Mouse (Mus musculus) forebrain, embryonic 16.5 days (tissue): ENCODE measurements around the gene Thoc6. TPM values are rescaled to one million over a fixed set of nuclear protein-coding genes. Genes with fewer than 3 reads are reported as not detected.

Experiments used
- ATAC-seq: fragments of 200-750 bp; cut with Nextera tagmentation; 2 replicates; pipeline ENCODE4 v1.8.0; 2017; ENCODE audit warnings: mild to moderate bottlenecking, moderate library complexity
- H3K27ac ChIP-seq: fragments of 300-500 bp; sonication (generic); 2 replicates; pipeline ENCODE4 v1.5.1; 2014; ENCODE audit warnings: low read length, control low read depth
- H3K27me3 ChIP-seq: fragments of 300-500 bp; sonication (generic); replicated peaks from 2 replicates; pipeline ENCODE4 v1.6.1; 2014; ENCODE audit warnings: low read length; ENCODE audit not compliant: control insufficient read depth, insufficient read depth
- H3K36me3 ChIP-seq: fragments of 300-500 bp; sonication (generic); 2 replicates; pipeline ENCODE4 v1.6.1; 2014; ENCODE audit not compliant: control insufficient read depth, insufficient read depth
- H3K4me1 ChIP-seq: fragments of 300-500 bp; sonication (generic); replicated peaks from 2 replicates; pipeline ENCODE4 v1.6.1; 2014; ENCODE audit warnings: low read length; ENCODE audit not compliant: control insufficient read depth, insufficient read depth
- H3K4me2 ChIP-seq: fragments of 300-500 bp; sonication (generic); 2 replicates; pipeline ENCODE4 v1.6.1; 2014; ENCODE audit warnings: mild to moderate bottlenecking, low read length, control low read depth
- H3K4me3 ChIP-seq: fragments of 300-500 bp; sonication (generic); replicated peaks from 2 replicates; pipeline ENCODE4 v1.5.1; 2014; ENCODE audit warnings: mild to moderate bottlenecking, low read length, control low read depth
- H3K9ac ChIP-seq: fragments of 300-500 bp; sonication (generic); replicated peaks from 2 replicates; pipeline ENCODE4 v1.6.1; 2014; ENCODE audit warnings: low read depth, low read length, control low read depth
- H3K9me3 ChIP-seq: fragments of 300-500 bp; sonication (generic); 2 replicates; pipeline ENCODE4 v1.6.1; 2016; ENCODE audit warnings: low read length; ENCODE audit not compliant: control insufficient read depth
- WGBS: fragments of 180-500 bp; shearing (Covaris S2); extraction: QIAGEN DNeasy Blood & Tissue Kit; methylation state at CpG from one replicate; pipeline ENCODE4 v1.1.7; 2014; 5-methylcytosine and 5-hydroxymethylcytosine counted together
- polyA plus RNA-seq: library from polyadenylated mRNA; unstranded; fragments of >200 nt; fragmentation: Nextera tagmentation; extraction: Ambion mirVana; gene quantifications from 2 replicates; pipeline ENCODE4 v1.2.1, GENCODE M21; 2015

Gene Thoc6
- polyA plus RNA-seq, result 40.1 and 41.4 TPM in 2 replicates

DNA sequence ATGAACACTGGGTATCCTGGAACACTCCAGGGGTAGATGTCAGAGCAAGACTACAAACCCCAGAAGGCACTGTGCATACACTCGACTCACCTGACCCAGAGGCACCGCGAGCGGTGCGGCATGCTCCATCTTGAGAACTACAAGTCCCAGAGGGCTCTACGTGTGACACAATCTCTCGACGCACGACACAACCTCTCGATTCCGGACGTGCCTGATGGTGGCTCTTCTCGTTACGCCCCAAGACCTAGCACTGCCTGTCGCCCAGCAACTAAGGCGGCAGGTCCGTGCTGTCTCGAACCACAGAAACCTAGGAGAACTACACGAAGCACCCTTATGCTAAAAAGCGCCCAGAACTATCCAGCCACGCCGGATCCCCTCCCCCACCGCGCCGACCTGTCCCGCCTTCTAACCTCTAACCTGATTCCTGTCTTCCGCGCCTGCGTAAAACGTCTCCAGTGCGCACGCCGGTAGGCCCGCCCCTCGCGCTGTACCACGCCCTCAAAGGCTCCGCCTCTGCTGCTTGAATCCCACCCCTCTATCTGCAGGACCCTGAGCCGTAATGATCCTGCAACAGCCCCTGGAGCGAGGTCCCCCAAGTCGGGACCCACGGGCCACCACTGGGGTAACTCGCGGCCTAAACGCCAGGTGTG lies at the start of gene Thoc6, which contains the start of gene Hcfc1r1:
TSS of gene Thoc6 (minus strand) at position 459 of the 650 bp plus-strand sequence.
TSS of gene Hcfc1r1 (plus strand) at position 173 of the 650 bp plus-strand sequence.
- peak; percentile 96 for ATAC-seq
- Histone ChIP-seq H3K9me3 (no peaks in the 10 kb centered on the region), H3K4me1 (peaks cover 30% of the 10 kb centered on the region), H3K4me2 (peak within 1 kb of the TSS; percentile 79), H3K9ac (peak within 1 kb of the TSS; percentile 82), H3K27ac (peak within 1 kb of the TSS; percentile 82), H3K27me3 (peaks cover 13% of the 10 kb centered on the region), H3K36me3 (no peaks in the 10 kb centered on the region; the same call in 1 of the 2 replicates), H3K4me3 (peak within 1 kb of the TSS; percentile 80)
- WGBS, result under 1% methylated on average over 45 of the region's 45 CpGs

DNA sequence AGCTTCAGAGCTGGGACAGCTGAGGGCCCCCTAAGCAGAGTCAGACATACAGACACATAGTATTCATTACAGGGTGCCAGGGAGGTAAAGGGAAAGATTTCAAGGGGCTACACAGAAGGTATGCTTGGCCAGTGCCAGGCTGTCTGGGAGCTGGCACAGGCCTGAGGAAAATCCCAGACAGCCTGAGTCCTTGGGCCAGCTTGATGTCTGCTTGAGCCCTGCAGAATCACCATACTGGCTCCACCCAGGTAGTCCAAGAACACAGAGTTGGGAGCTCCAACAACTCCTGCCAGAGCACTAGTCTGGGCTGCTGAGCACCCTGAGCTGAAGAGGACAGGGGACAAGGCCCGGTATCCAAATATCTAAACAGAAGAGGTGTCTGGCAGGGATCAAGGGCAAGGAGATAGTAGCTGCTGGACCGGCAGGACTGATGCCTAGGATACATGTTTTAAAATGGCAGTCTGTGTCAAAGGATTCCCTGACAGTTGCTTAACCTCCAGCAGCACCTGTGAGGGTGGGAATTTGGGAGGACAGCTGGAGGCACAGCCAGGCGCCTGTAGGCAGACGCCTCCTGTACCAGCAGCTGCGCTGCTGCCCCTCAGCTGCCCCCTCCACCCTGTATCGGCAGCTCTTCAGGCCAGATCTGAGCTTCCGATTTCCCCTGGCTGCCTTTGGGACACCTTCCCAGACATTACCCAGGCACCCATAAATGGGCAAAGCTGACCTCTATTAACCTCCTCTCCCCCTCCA lies 48.9 kb upstream of the Thoc6 start, which contains the start of gene 1520401A03Rik:
TSS of gene 1520401A03Rik (minus strand) at position 408 of the 750 bp plus-strand sequence.
- peaks cover 6% of the 10 kb centered on the region; the same call in 1 of the 2 replicates for H3K4me1 ChIP-seq
- WGBS, result 81% methylated on average over 7 of the region's 7 CpGs
- no peak within 1 kb of the TSS for H3K4me2 ChIP-seq
- no peak within 1 kb of the TSS for H3K27ac ChIP-seq
- H3K9ac ChIP-seq, result no peak within 1 kb of the TSS
- ATAC-seq, result no peak
- H3K36me3 ChIP-seq, result no peaks in the 10 kb centered on the region
- H3K9me3 ChIP-seq, result no peaks in the 10 kb centered on the region
- no peak within 1 kb of the TSS for H3K4me3 ChIP-seq
- no peaks in the 10 kb centered on the region; the same call in 1 of the 2 replicates for H3K27me3 ChIP-seq

DNA sequence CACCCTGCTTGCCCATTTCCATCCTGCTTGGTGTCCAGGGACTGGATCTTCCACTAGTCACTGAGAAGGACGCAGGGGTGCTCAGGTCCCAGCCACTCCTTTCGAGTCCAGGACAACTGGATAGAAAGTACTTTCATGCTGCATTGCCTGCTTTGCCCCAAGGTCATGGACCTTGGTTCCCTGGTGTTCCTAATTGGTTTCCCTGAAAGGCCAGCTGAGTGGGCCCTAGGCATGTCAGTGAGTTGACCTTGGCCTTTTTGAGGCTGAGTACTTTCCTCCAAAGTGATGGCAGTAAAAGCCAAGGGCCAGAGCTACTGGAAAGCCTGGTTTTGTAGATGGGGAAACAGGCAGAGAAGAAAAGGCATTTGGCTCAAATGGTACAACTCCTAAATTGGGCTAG lies 48.2 kb upstream of the Thoc6 start:
- H3K27ac ChIP-seq, result no peak overlapping the region
- H3K4me1 ChIP-seq, result peaks cover 5% of the 10 kb centered on the region; the same call in 1 of the 2 replicates
- no peaks in the 10 kb centered on the region for H3K9me3 ChIP-seq
- ATAC-seq, result no peak
- no peak overlapping the region for H3K4me3 ChIP-seq
- no peaks in the 10 kb centered on the region for H3K36me3 ChIP-seq
- 86% methylated on average over 2 of the region's 2 CpGs for WGBS
- H3K27me3 ChIP-seq, result no peaks in the 10 kb centered on the region; the same call in 1 of the 2 replicates
- H3K9ac ChIP-seq, result no peak overlapping the region
- no peak overlapping the region for H3K4me2 ChIP-seq

DNA sequence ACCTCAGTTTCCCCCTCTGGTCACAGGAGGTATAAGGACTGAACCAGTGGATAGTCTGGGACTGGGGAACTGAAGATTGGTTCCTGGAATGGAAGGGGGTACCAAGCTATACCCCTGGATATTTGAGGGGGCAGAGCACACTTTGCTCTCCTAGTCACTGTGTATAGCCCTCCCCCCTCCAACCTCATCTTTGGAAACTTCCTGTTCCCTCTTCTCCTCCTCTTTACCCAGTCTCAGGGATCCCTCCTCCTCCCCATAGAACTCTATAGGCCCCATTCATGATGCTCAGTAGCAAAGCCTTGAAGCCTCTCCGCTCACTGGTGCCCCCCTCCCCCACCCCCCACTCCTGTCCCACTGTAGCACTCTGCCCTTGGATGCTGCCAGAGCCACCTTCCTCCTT lies 45.8 kb upstream of the Thoc6 start:
- Histone ChIP-seq H3K27ac (no peak overlapping the region), H3K9ac (no peak overlapping the region), H3K9me3 (no peaks in the 10 kb centered on the region), H3K4me2 (no peak overlapping the region), H3K4me1 (no peaks in the 10 kb centered on the region), H3K4me3 (no peak overlapping the region), H3K36me3 (no peaks in the 10 kb centered on the region), H3K27me3 (no peaks in the 10 kb centered on the region; the same call in 1 of the 2 replicates)
- 25% methylated on average over 1 of the region's 1 CpGs for WGBS
- ATAC-seq, result no peak

DNA sequence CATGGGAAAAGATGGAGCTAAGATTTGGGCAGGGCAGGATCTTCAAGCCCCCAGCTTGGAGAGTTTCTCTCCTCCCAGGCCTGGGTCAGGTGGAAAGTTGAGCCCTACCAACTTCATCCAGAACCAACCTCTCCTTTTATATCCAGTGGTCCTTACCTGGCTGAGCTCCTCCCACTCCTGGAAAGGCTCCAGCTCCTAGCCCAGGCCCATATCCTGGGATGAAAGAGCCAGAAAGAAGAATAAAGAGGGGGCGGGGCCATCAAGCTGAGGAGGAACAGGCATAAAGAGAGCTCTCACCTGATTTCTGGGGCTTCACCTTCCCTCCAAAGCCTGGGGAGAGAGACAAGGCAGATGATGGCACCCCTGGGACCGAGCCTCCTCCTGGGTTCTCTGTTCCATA lies 43.3 kb upstream of the Thoc6 start:
- Histone ChIP-seq H3K27me3 (no peaks in the 10 kb centered on the region; the same call in 1 of the 2 replicates), H3K9ac (no peak overlapping the region), H3K36me3 (no peaks in the 10 kb centered on the region), H3K27ac (no peak overlapping the region), H3K4me2 (no peak overlapping the region), H3K4me3 (no peak overlapping the region), H3K9me3 (no peaks in the 10 kb centered on the region), H3K4me1 (no peaks in the 10 kb centered on the region)
- ATAC-seq, result no peak
- 40% methylated on average over 2 of the region's 2 CpGs for WGBS

DNA sequence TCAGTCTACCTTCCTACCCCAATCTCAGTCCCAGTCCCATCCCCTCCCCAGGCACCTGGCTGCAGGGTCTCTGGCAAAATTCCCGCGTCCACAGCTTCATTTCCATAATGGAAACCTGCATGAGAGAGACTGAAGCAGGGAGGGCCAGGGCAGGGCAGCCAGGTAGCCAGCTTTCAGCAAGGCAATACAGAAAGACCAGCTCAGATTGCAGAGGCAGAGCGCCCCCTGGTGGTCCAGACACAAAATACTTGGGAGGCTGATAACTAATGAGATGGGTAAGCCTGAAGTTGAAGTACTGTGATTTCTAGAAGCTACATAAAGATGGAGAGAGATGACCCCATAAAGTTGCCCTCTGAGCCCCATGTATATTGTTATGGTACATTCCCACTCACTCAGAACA lies 32.5 kb upstream of the Thoc6 start:
- 0% methylated on average over 3 of the region's 3 CpGs for WGBS
- H3K9ac ChIP-seq, result no peak overlapping the region
- H3K4me2 ChIP-seq, result no peak overlapping the region
- H3K27me3 ChIP-seq, result 0 out of 2 replicates have a peak, but pooled peaks cover under 1% of the 10 kb centered on the region
- ATAC-seq, result peak; percentile 55
- H3K4me1 ChIP-seq, result peaks cover 5% of the 10 kb centered on the region
- H3K9me3 ChIP-seq, result no peaks in the 10 kb centered on the region
- no peaks in the 10 kb centered on the region for H3K36me3 ChIP-seq
- no peak overlapping the region for H3K27ac ChIP-seq
- H3K4me3 ChIP-seq, result no peak overlapping the region

DNA sequence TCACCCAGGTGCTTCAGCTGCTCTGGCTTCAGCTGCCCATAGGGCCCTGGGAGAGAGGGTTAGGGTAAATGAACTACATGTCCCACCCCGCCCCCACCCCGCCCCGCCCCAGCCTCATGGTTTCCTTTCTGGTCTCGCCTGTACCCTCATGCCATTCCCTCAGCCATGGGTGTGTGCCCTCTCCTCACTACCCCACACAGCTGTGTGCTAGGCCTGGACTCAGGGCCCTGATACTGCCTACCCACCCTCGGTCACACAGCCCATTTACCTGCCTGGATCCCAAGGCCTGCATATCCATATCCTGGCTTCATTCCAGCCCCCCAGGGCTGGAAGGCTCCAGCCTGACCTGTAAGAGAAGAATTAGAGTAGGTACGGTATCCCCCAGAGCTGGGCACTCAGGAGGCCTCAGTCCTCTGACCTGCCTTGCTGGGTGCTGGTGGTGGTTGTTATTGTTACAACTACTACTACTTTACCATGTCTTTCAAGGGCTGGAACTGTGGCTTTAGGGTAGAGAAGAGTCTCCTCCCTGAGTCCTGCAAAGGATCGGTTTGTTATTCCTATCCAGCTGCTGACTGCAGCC lies 31.9 kb upstream of the Thoc6 start:
- Histone ChIP-seq H3K36me3 (no peaks in the 10 kb centered on the region), H3K9ac (no peak overlapping the region), H3K4me1 (peaks cover 5% of the 10 kb centered on the region), H3K27ac (no peak overlapping the region), H3K9me3 (no peaks in the 10 kb centered on the region), H3K4me3 (no peak overlapping the region), H3K27me3 (peaks cover 6% of the 10 kb centered on the region; the same call in 1 of the 2 replicates), H3K4me2 (no peak overlapping the region)
- WGBS, result 75% methylated on average over 7 of the region's 7 CpGs
- ATAC-seq, result no peak

DNA sequence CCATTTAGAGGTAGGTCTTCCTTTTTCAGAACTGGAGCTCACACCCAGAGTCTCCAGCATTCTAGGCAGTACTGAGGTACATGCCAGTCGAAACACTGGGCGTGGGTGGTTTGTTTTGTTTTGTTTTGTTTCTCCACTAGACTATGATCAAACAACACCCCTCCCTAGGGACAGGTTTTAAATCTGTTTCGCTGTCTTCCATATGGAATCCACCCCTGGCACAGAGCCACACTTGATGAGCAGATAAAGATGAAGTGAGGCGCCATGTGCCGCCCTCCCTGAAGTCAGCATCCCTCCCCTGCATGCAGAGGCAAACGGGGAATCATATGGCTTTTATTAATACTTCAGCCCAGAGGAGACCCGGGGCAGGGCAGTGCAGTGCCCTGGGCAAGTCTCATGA lies 31.1 kb upstream of the Thoc6 start:
- peaks cover 7% of the 10 kb centered on the region for H3K4me1 ChIP-seq
- H3K4me2 ChIP-seq, result no peak overlapping the region
- 50% methylated on average over 7 of the region's 7 CpGs for WGBS
- ATAC-seq, result no peak
- no peak overlapping the region for H3K4me3 ChIP-seq
- no peaks in the 10 kb centered on the region for H3K9me3 ChIP-seq
- H3K27ac ChIP-seq, result no peak overlapping the region
- H3K27me3 ChIP-seq, result peaks cover 7% of the 10 kb centered on the region; the same call in 1 of the 2 replicates
- H3K9ac ChIP-seq, result no peak overlapping the region; the same call in 1 of the 2 replicates
- no peaks in the 10 kb centered on the region for H3K36me3 ChIP-seq

DNA sequence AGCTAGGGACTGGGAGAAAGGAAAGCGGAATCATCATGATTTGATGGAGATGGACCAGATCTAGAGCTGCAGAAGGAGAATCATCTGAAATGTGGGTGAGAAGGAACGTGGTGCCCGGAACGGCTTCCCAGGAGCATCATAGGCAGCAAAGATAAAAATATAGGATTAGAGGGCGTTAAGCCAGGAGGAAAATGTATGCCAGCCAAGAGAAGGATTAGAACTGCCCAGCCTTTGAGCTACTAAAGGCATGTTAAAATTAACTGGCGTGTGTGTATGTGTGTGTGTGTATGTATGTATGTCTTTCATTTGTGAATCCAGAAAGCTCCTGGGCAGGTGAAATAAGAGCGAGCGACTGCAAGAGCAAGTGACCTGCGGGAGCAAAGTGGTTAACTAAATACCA lies 29.6 kb upstream of the Thoc6 start:
- Histone ChIP-seq H3K9ac (no peak overlapping the region), H3K4me3 (no peak overlapping the region), H3K27me3 (peaks cover 18% of the 10 kb centered on the region), H3K4me1 (peaks cover 13% of the 10 kb centered on the region), H3K27ac (no peak overlapping the region), H3K9me3 (no peaks in the 10 kb centered on the region), H3K36me3 (no peaks in the 10 kb centered on the region), H3K4me2 (no peak overlapping the region)
- ATAC-seq, result no peak
- WGBS, result 77% methylated on average over 9 of the region's 9 CpGs
